Mouse (Mus musculus) gastrocnemius, adult 8-10 months (tissue): ENCODE measurements around the gene Xxylt1. TPM values are rescaled to one million over a fixed set of nuclear protein-coding genes. Genes with fewer than 3 reads are reported as not detected.

Source experiments
- DNase-seq, 2 experiments: peaks; one replicate each; pipeline ENCODE4 v3.0.0; 2022; ENCODE audit warnings: low spot score in 2 of 2
- total RNA-seq, 4 experiments: library from RNA; stranded (reverse); gene quantifications; 2 replicates each; pipeline ENCODE4 v1.2.4; 2022

Gene Xxylt1
- total RNA-seq, 4 experiments from 2014 or later, result 2.8 to 3.6 (median 3.0) TPM

DNA sequence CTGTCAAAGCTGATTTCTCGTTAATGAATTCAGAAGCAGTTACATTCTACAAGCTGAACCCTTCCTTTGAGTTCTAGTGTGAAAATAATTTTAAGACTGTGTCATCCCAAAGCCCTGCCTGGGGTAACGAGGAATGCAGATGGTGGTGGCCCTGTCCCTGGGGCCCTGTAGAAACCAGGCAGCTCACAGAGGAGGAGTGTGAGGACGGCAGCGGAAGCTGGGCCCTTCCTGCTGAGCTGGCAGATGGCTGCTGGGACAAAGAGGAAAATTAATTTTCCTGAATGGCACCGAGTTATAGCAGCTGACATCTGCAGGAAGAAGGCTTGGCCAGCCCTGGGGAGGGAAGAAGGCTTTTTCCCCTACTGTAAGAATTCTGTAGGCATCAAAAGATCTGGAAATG is 88.7 kb downstream of the Xxylt1 start:
- no peak for DNase-seq

GRCm38 (mm10) chr16:30990661-30991060 is 90.6 kb downstream of the Xxylt1 start:
- DNase-seq, result no peak

GRCm38 (mm10) chr16:30988225-30988624 is 93.0 kb downstream of the Xxylt1 start:
- DNase-seq, result no peak

DNA sequence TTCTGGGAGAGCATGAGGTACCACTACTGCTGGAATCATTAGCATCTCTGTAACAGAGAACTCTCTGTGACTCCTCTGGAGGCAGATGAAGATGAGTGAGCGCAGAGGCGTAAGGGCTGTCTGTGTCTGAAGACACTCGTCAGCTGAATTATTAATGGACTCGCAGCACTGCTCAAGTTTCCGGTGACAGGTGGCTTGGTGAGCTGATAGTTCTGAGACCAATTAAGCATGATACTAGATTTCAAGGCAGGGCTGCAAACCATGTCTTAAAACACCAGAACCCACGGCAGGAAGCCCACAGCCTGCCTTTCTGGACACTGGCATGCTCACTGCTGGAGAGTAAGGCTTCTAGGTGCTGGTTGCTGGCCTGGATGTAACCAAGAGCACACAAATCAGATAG is 93.5 kb downstream of the Xxylt1 start:
- peak; percentile 32 to 43 for DNase-seq

DNA sequence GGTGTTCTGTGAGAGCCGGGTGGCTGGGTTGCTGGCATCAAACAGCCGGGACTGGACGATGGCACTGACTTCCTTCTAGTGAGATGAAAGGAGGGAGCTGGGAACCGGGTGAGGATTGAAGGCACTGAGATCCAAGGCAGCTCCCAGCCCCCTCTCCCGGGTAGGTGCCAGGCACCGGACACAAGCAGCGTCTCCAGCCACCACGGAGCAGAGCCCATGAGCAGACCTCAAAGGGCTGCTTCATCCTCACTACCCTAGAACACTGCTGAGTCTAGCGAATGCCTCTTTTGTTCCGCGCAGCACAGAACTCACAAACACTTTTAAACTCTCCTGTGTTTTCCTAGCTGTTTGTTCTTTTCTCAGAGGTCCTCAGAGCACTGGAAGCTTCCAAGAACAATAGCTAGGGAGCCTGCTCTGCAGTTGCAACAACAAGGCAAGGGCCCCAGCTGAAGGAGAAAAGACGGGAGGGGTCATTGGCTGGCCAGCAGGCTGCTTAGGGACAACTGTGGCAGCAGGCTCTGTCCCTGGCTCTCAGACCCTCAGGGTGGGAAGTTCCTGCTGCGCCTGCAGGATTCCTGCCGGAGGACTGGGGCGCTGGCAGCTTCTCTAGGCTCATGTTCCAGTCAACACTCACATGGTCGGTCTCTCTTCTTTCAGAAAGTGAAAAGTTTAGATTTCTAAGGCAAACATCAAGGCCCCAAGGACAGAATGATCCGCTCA is 96.2 kb downstream of the Xxylt1 start:
- DNase-seq, result peak in 1 of 2 experiments; percentile 24

GRCm38 (mm10) chr16:30984101-30984500 is 97.1 kb downstream of the Xxylt1 start:
- no peak for DNase-seq

DNA sequence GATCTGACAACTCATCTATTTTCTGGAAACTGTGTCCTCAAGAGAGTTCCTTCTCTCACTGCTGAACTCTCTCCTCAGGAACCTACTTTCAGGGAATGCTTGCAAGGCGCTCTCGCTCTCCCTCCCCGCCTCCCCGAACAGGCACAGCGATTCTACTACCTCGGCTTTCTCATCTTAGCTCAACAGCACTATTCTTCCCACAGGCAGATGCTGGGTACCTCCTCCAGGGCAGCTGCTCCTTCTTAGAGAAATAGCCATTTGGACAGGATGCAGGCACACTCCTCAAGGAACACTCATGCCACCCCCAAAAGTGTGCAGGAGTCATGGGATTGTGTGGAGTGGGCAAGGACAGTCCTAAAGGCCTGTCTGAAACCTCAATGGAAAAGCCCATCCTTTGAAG is 97.5 kb downstream of the Xxylt1 start:
- no peak for DNase-seq

DNA sequence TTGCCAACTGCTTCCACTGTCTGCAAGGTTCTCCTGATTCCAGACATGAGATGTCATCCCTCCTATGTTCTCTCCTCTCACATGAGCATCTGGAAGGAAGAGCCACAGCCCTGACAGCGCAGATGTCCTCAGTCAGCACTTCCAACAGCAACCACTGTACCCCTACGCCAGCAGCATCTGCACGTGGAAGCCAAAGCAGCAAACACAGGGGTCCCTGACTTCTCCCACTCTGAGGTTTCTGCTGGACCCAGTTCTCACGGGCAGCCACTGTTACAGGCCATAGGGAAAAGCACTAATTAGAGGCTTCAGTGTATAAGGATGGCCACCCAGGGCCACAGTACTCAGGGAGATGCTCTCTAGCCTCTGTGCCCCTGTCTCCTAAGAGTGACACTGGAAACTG is 98.0 kb downstream of the Xxylt1 start:
- DNase-seq, result no peak

- peak; percentile 83 to 90 for DNase-seq
These were observed 99.9 kb downstream of the Xxylt1 start for GRCm38 (mm10) chr16:30981345-30981744.

DNA sequence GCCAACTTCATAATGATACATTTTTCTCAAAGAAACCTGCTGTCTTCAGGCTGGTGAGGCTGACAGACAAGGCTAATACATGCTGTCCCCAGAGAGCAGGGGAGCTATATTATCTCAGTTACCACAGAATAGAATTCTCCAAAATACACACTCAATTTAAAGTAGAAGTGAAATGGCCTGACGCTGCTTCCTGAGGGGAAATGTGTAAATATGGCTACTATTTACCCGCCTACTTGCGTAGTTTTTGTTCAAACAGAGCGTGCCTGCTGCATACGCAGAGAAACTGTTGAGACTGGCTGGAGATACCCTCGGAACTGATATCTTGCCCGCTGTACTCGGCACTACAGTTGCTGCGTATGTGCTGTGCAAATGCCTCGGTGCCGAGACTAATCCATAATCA is 101.3 kb downstream of the Xxylt1 start:
- DNase-seq, result no peak

DNA sequence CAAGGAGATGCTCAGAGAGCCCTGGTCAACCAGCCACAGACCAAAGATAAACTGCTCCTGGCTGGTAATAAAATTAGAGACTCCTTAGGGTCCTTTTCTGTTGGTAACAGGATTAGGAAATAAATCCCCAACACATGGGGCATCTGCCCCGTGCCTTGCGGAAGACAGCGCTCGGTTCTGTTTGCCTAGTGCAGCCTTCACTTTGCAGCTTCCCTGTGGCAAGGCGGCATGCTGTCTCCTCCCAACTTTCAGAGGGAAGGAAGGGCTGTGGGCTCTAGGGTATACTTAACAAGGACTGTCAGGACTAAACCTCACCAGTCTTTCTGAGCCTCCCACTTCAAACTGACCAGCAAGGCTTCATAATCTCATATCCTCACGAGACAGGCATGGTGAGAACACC is 103.5 kb downstream of the Xxylt1 start:
- no peak for DNase-seq

GRCm38 (mm10) chr16:30977186-30977585 is 104.0 kb downstream of the Xxylt1 start:
- peak; percentile 86 to 87 for DNase-seq

GRCm38 (mm10) chr16:30974549-30974948 is 106.7 kb downstream of the Xxylt1 start:
- no peak for DNase-seq

DNA sequence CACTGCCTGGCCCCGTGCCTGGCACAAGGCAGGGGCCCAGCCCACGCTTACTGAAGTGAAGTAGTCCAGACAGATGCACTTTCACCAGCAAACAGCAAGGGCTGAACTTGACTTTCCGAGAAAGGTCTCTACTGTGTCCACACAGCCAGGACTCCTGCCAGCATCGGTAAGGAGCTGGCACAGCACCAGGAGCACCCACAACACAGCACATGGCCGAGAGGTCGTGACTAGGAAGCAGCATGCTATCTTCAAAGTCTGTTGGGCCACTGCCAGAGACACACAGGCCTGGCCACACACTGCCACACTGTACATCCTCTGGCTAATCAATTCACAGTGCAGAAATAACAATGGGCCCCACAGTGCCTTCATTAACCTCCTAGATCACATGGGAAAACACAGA is 107.8 kb downstream of the Xxylt1 start:
- no peak for DNase-seq

DNA sequence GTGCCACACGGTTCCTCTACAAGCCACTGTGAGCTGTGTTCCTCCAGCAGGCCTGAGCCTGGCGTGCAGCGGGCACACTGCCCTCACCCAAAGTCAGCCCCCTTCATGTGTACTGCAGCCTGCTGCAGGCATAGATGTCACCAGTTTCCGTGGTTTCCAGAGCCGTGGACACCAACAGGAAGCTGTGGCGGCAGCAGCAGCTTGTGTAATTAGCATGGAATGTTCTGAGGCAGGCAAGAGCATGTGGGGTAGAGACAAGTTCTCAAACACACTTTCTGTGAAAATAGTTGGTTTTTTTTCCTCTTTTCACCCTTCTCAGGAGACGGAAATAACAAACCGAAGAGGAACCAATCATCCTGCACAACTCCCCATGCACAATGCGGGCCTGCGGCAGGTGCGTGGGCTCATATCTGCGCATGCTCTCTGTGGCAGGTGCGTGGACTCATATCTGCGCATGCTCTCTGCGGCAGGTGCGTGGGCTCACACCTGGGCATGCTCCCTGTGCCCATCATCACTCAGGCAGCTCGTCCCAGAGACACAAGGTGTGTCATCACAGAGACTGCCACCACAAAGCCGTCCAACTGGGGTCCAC is 109.2 kb downstream of the Xxylt1 start:
- no peak for DNase-seq

DNA sequence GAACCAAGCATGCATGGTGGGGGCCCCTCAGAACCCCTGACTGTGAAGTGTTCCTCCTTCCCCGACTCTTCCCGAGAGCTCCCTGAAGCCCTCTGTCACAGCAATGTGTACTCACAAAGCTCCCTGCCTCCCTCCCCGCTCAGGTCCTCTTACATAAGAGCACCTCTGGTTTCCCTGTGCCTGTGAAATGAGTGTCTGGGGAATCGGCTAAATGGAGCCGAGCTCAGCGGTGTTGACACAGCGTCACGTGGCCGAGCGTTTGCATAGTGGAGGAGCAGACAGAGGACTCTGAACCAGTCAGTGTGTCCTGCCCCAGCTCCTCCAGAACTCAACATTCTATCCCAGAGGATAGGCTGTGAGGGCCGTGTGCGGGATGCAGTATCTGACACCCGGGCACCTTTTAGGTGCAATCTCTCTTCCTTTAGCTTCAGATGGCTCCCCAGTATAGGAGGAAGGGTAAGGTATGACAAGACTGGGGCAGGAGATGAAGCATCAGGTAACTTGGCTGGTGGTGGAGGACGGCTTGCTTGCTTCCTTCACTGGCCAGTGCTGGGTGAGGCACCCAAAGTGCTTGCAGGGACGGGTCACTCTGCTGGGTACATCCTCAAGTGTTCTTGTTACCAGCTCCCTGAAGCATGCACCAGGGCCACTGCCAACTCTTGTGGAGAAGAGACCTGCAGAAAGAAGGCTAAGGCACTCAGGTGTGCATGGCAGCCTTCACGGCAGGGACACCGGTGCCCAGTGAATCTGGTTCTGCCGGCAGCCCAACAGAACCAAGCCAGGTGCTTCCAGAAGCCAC is 111.8 kb downstream of the Xxylt1 start:
- DNase-seq, result no peak

GRCm38 (mm10) chr16:30968402-30969151 is 112.7 kb downstream of the Xxylt1 start:
- DNase-seq, result no peak

DNA sequence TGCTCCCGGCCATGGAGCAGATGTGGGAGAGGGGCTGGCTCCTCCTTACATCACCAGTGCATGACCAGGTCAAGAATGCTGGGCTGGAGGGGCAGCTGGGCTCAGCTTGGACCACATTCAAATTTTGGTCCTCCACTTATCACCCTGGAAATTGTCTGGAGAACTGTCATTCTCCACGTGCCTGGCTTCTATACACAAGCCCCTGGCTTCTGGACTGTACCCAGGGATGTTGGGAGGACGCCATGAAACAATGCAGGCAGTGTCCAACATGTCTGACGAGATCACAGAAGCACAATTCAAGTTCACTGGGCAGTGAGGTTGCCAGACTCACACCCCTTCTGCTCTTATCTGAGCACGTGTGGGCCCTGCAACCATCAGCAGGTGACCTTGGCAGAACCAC is 114.5 kb downstream of the Xxylt1 start:
- no peak for DNase-seq

DNA sequence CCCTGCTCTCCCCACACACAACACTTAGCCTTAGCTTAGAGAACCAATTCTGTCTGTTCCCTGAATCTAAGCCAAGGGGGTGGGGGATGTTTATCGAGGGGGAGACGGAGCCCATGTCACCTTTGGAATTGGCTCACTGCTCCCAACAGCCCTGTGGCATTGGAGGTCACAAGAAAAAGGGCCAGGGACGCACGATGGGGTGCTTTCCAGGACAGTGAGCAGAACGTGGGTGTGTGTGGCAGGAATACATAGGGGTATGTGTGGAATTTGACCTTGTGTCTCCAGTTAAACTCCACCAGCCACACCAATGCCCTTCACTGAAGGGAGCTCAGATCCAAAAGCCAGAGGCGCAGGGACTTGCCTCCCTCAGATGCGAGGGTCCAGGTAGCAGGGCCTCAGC is 116.3 kb downstream of the Xxylt1 start:
- DNase-seq, result no peak

DNA sequence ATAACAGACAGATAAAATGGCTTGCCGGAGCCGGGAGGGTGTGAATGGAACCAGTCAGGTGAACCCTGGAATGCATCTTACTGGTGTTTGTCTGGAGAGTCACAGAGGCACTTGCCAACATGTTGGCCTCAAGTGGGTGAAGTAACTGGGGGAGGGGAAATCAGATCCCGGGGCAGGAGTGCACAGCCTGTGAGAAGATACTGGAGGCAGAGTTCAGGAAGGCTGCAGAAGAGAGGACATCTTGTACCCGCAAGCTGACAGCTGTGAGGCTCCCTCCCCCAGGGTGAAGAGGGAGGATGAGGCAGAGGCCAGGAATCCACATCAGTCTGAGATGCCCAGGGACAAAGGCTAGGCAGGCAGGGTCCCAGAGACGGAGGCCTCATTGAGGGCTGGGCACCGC is 116.8 kb downstream of the Xxylt1 start:
- no peak for DNase-seq

DNA sequence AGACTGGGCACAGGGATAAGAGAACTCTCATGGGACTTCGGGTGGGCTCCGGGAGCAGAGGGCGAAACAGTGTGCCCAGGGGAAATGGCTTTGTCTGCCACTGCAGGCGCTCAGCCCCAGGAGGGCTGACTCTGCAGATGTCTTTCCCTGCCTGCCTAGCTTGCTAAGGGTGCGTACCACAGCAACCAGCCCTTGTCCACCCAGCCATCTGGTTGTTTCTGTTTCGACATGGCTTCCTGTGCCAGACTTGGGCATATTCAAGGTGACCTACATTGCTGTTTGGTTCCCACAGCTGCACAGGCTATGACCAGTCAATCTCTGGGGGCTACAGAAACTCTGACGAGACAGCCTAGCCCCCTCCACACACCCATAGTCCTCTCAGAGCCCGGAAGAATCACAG is 118.7 kb downstream of the Xxylt1 start:
- DNase-seq, result no peak

GRCm38 (mm10) chr16:30961176-30961575 is 120.1 kb downstream of the Xxylt1 start:
- no peak for DNase-seq
